Mouse (Mus musculus): ENCODE data around the gene Kcnmb1.
A peak's percentile ranks its signal among the peaks of the same experiment; 100 is the strongest.

Gene Kcnmb1

GRCm38 (mm10) chr11:33962688-33963407 lies at the start of gene Kcnmb1:
Gene Kcnmb1, plus strand, starts transcription at chr11:33963013.
- DNase-seq, result peak; percentile 65

- DNase-seq, result no peak
Observed at GRCm38 (mm10) chr11:33913061-33913460, 49.8 kb upstream of the Kcnmb1 start.

- no peak for DNase-seq
Observed at GRCm38 (mm10) chr11:33914216-33914615, 48.6 kb upstream of the Kcnmb1 start.

GRCm38 (mm10) chr11:33917574-33917973 lies 45.2 kb upstream of the Kcnmb1 start:
- peak; percentile 72 for DNase-seq

GRCm38 (mm10) chr11:33918424-33918823 lies 44.4 kb upstream of the Kcnmb1 start:
- DNase-seq, result no peak

GRCm38 (mm10) chr11:33919826-33920225 lies 43.0 kb upstream of the Kcnmb1 start:
- no peak for DNase-seq

GRCm38 (mm10) chr11:33921451-33921850 lies 41.4 kb upstream of the Kcnmb1 start:
- DNase-seq, result no peak

GRCm38 (mm10) chr11:33923031-33923430 lies 39.8 kb upstream of the Kcnmb1 start:
- DNase-seq, result no peak

- DNase-seq, result no peak
Observed at GRCm38 (mm10) chr11:33925778-33926177, 37.0 kb upstream of the Kcnmb1 start.

- no peak for DNase-seq
Observed at GRCm38 (mm10) chr11:33926551-33926950, 36.3 kb upstream of the Kcnmb1 start.

GRCm38 (mm10) chr11:33927321-33927720 lies 35.5 kb upstream of the Kcnmb1 start:
- no peak for DNase-seq

- peak; percentile 24 for DNase-seq
Observed at GRCm38 (mm10) chr11:33927836-33928235, 35.0 kb upstream of the Kcnmb1 start.

GRCm38 (mm10) chr11:33928658-33929057 lies 34.2 kb upstream of the Kcnmb1 start:
- peak; percentile 56 for DNase-seq

- no peak for DNase-seq
Observed at GRCm38 (mm10) chr11:33929412-33929811, 33.4 kb upstream of the Kcnmb1 start.

GRCm38 (mm10) chr11:33931836-33932385 lies 30.9 kb upstream of the Kcnmb1 start:
- peak; percentile 58 for DNase-seq

- DNase-seq, result no peak
Observed at GRCm38 (mm10) chr11:33932386-33933111, 30.3 kb upstream of the Kcnmb1 start.

- DNase-seq, result no peak
Observed at GRCm38 (mm10) chr11:33934286-33934685, 28.5 kb upstream of the Kcnmb1 start.

GRCm38 (mm10) chr11:33937641-33938040 lies 25.2 kb upstream of the Kcnmb1 start:
- DNase-seq, result no peak

GRCm38 (mm10) chr11:33938561-33939274 lies 24.1 kb upstream of the Kcnmb1 start:
- no peak for DNase-seq

GRCm38 (mm10) chr11:33939456-33940113 lies 23.2 kb upstream of the Kcnmb1 start:
- no peak for DNase-seq

GRCm38 (mm10) chr11:33943565-33943964 lies 19.2 kb upstream of the Kcnmb1 start:
- no peak for DNase-seq

- no peak for DNase-seq
Observed at GRCm38 (mm10) chr11:33944067-33944785, 18.6 kb upstream of the Kcnmb1 start.
